Mouse (Mus musculus): ENCODE results near the gene Fam174b. TPM values are rescaled to one million over a fixed set of nuclear protein-coding genes. Genes with fewer than 3 reads are reported as not detected.

Fam174b gene
- polyA plus RNA-seq, 1 experiment from 2014 or later = 5.3 TPM

- Histone ChIP-seq H3K4me1 (replicated peaks) (no peaks in the 10 kb centered on the region), H3K36me3 (no peaks in the 10 kb centered on the region), H3K27ac (no peak overlapping the region), H3K4me2 (no peak overlapping the region), H3K4me3 (replicated peaks) (no peak overlapping the region), H3K9me3 (replicated peaks) (no peaks in the 10 kb centered on the region; the same call in 1 of the 2 replicates), H3K27me3 (no peaks in the 10 kb centered on the region), H3K9ac (no peak overlapping the region)
- DNase-seq (no peak), ATAC-seq (ENCODE audit: low read depth) (no peak)
- WGBS (ENCODE audit: insufficient replicate concordance) = 61% methylated on average over 10 of the region's 10 CpGs
Measured at GRCm38 (mm10) chr7:73730430-73731022, 9.6 kb upstream of the Fam174b start.

DNA sequence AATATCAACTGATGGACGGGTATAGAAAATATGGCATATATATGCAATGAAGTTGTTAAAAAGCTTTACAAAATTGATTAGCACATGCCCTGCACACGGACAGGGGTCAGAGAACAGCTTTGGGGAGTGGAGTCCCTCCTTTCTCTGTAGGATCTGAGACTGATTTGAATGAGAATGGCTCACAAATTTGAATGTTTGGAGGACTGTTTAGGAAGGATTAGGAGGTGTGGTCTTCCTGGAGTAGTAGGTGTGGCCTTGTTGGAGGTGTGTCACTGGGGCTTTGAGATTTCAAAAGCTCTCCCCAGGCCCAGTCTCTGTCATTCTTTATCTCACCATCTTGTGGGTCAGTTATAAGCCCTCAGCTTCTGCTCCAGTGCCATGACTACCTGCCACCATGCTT lies 4.1 kb upstream of the Fam174b start:
- DNase-seq = no peak
- H3K36me3 ChIP-seq = no peaks in the 10 kb centered on the region
- 69% methylated on average over 2 of the region's 2 CpGs for WGBS (ENCODE audit: insufficient replicate concordance)
- peaks cover 29% of the 10 kb centered on the region for H3K27me3 ChIP-seq
- H3K4me3 ChIP-seq (replicated peaks) = no peak overlapping the region
- H3K27ac ChIP-seq = no peak overlapping the region
- peaks cover 12% of the 10 kb centered on the region for H3K4me1 ChIP-seq (replicated peaks)
- no peak overlapping the region for H3K9ac ChIP-seq
- H3K4me2 ChIP-seq = no peak overlapping the region
- no peak for ATAC-seq (ENCODE audit: low read depth)
- no peaks in the 10 kb centered on the region for H3K9me3 ChIP-seq (replicated peaks)

- ATAC-seq (ENCODE audit: low read depth) = no peak
- H3K4me2 ChIP-seq = peak overlapping the region; percentile 70
- no peak for DNase-seq
Measured at GRCm38 (mm10) chr7:73741392-73741791, 1.3 kb downstream of the Fam174b start.

GRCm38 (mm10) chr7:73741841-73742240 lies 1.7 kb downstream of the Fam174b start:
- H3K27me3 ChIP-seq = peaks cover 39% of the 10 kb centered on the region
- H3K9me3 ChIP-seq (replicated peaks) = no peaks in the 10 kb centered on the region
- DNase-seq = no peak
- H3K4me3 ChIP-seq (replicated peaks) = no peak overlapping the region
- H3K4me1 ChIP-seq (replicated peaks) = peaks cover 13% of the 10 kb centered on the region
- 52% methylated on average over 6 of the region's 6 CpGs for WGBS (ENCODE audit: insufficient replicate concordance)
- H3K27ac ChIP-seq = no peak overlapping the region
- ATAC-seq (ENCODE audit: low read depth) = no peak
- peak overlapping the region; percentile 70 for H3K4me2 ChIP-seq
- no peak overlapping the region for H3K9ac ChIP-seq
- no peaks in the 10 kb centered on the region for H3K36me3 ChIP-seq

More at GRCm38 (mm10) chr7:73741392-73741791, 1.3 kb downstream of the Fam174b start:
- Histone ChIP-seq H3K9ac (no peak overlapping the region), H3K36me3 (no peaks in the 10 kb centered on the region), H3K27ac (no peak overlapping the region), H3K9me3 (replicated peaks) (no peaks in the 10 kb centered on the region), H3K4me3 (replicated peaks) (peak overlapping the region; percentile 55; the same call in 1 of the 2 replicates), H3K27me3 (peaks cover 39% of the 10 kb centered on the region), H3K4me1 (replicated peaks) (peaks cover 13% of the 10 kb centered on the region)
- WGBS (ENCODE audit: insufficient replicate concordance) = 33% methylated on average over 5 of the region's 5 CpGs

DNA sequence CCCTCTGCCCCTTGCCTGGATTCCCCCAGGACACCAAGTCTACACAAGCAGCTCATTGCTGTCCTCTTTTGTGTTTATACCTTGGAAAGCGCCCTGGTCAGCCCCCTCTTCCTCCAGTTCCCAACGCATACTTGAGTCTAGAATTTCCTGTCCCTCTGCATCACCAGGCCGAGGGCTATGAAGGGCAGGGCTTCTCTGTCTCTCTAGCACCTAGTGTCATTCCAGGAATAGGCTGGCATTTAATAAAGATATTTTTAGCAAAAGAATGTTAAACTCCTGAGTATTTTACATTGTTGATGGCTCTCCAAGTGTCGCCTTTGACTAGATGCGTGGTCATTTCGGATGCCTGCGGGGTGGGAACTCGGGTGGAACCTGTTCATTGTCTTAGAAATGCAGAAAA lies 3.0 kb downstream of the Fam174b start:
- 68% methylated on average over 8 of the region's 8 CpGs for WGBS (ENCODE audit: insufficient replicate concordance)
- Histone ChIP-seq H3K27ac (no peak overlapping the region), H3K9me3 (replicated peaks) (no peaks in the 10 kb centered on the region), H3K4me1 (replicated peaks) (peaks cover 13% of the 10 kb centered on the region), H3K36me3 (no peaks in the 10 kb centered on the region), H3K4me2 (no peak overlapping the region), H3K9ac (no peak overlapping the region), H3K4me3 (replicated peaks) (no peak overlapping the region), H3K27me3 (peaks cover 39% of the 10 kb centered on the region)
- DNase-seq (no peak), ATAC-seq (ENCODE audit: low read depth) (no peak)

DNA sequence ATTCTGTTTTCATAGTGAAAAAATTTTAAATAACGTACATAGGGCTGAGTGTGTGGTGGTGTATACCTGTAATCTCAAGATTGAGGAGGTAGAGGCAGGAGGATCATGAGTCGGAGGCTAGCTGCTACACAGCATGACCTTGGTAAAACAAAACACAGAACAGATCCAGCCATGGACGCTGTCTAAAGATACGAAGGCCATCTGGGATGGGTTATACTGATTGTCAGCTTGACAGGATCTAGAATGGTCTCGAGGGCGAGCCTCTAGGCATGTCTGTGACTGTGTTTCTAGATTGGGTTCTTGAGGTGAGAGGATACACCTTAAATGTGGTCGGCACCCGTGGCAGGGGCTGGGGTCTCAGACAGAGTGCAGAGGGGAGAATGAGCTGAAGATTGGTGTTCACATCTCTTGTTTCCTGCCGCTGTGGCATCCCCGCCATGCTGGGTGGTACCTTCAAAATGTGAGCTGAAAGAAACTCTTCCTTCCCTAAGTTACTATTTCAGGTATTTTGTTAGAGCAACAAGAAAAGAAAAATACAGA lies 3.8 kb downstream of the Fam174b start:
- H3K9ac ChIP-seq = no peak overlapping the region
- peaks cover 13% of the 10 kb centered on the region for H3K4me1 ChIP-seq (replicated peaks)
- no peak overlapping the region for H3K4me3 ChIP-seq (replicated peaks)
- no peaks in the 10 kb centered on the region for H3K9me3 ChIP-seq (replicated peaks)
- no peak overlapping the region for H3K27ac ChIP-seq
- H3K36me3 ChIP-seq = no peaks in the 10 kb centered on the region
- no peak for ATAC-seq (ENCODE audit: low read depth)
- no peak for DNase-seq
- 66% methylated on average over 10 of the region's 10 CpGs for whole genome bisulfite sequencing (ENCODE audit: insufficient replicate concordance)
- H3K27me3 ChIP-seq = peaks cover 32% of the 10 kb centered on the region
- H3K4me2 ChIP-seq = no peak overlapping the region

DNA sequence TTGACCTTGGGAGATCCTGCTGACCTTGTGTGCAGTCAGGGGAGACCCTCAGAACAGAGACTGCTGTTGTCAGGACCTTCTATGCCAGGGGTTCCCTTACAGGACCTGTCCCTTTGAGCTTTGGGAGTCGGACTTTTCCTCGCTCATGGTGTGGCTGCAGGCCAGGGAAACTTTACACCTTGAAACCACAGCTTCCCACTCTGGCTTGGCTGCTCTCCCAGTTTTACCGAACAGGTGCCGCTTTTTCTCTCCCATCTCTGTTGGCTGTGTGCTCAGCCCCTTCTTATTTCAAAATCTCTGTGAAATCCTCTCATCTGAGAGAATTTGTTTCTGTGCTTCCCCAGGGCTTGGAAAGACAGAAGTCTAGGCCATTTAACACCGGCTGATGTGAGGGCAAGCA lies 5.8 kb downstream of the Fam174b start:
- H3K4me3 ChIP-seq (replicated peaks) = no peak overlapping the region
- H3K27me3 ChIP-seq = peaks cover 12% of the 10 kb centered on the region
- peaks cover 3% of the 10 kb centered on the region; the same call in 1 of the 2 replicates for H3K4me1 ChIP-seq (replicated peaks)
- H3K27ac ChIP-seq = no peak overlapping the region
- H3K4me2 ChIP-seq = no peak overlapping the region
- no peak overlapping the region for H3K9ac ChIP-seq
- DNase-seq (no peak), ATAC-seq (ENCODE audit: low read depth) (no peak)
- 75% methylated on average over 5 of the region's 5 CpGs for WGBS (ENCODE audit: insufficient replicate concordance)
- H3K36me3 ChIP-seq = no peaks in the 10 kb centered on the region
- no peaks in the 10 kb centered on the region for H3K9me3 ChIP-seq (replicated peaks)

- Histone ChIP-seq H3K9me3 (replicated peaks) (no peaks in the 10 kb centered on the region), H3K36me3 (no peaks in the 10 kb centered on the region), H3K4me1 (replicated peaks) (no peaks in the 10 kb centered on the region), H3K4me3 (replicated peaks) (no peak overlapping the region), H3K4me2 (no peak overlapping the region), H3K9ac (no peak overlapping the region), H3K27ac (no peak overlapping the region), H3K27me3 (peaks cover 2% of the 10 kb centered on the region)
- ATAC-seq (ENCODE audit: low read depth) (no peak), DNase-seq (no peak)
- 43% methylated on average over 4 of the region's 4 CpGs for WGBS (ENCODE audit: insufficient replicate concordance)
Measured at GRCm38 (mm10) chr7:73746836-73747235, 6.7 kb downstream of the Fam174b start.

- DNase-seq (no peak), ATAC-seq (ENCODE audit: low read depth) (no peak)
- Histone ChIP-seq H3K9me3 (replicated peaks) (no peaks in the 10 kb centered on the region), H3K4me2 (no peak overlapping the region), H3K4me1 (replicated peaks) (no peaks in the 10 kb centered on the region), H3K36me3 (no peaks in the 10 kb centered on the region), H3K27ac (no peak overlapping the region), H3K27me3 (no peaks in the 10 kb centered on the region), H3K4me3 (replicated peaks) (no peak overlapping the region), H3K9ac (no peak overlapping the region)
- WGBS (ENCODE audit: insufficient replicate concordance) = 56% methylated on average over 3 of the region's 3 CpGs
Measured at GRCm38 (mm10) chr7:73747531-73747930, 7.4 kb downstream of the Fam174b start.

DNA sequence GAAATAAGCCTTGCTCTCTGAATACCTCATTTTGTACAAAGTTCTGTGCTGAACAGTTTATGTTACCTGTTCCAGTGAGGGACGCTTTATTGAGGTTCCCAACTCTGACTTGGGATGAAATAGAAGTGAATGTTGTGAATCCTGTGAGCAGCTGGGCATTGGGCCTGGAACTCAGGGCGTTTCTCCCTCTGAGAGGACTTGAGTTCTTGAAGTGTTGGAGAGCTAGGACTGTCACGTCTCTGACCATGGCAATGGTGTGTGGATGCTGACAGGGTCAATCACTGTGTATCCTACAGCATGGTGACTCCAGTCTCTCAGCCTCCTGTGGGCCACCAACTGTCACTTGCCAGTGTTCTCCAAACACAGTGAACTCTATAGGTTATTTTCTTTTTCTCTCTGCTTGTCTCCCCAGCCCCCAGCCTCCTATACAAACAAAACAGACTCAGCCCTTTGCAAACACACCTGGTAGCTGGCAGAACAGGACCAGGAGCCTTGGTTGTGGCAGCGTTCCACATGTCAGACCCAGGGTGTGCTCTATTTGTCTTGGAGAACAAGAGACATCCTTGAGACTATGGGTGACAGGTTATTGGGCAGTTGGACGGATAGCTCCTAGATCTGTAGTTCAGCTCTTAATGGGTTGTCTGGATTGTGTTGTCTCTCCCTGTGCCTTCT lies 8.5 kb downstream of the Fam174b start:
- Histone ChIP-seq H3K4me2 (no peak overlapping the region), H3K4me1 (replicated peaks) (no peaks in the 10 kb centered on the region), H3K4me3 (replicated peaks) (no peak overlapping the region), H3K27me3 (no peaks in the 10 kb centered on the region), H3K9me3 (replicated peaks) (no peaks in the 10 kb centered on the region), H3K36me3 (no peaks in the 10 kb centered on the region), H3K9ac (no peak overlapping the region), H3K27ac (no peak overlapping the region)
- 58% methylated on average over 5 of the region's 5 CpGs for WGBS (ENCODE audit: insufficient replicate concordance)
- ATAC-seq (ENCODE audit: low read depth) (no peak), DNase-seq (no peak)

DNA sequence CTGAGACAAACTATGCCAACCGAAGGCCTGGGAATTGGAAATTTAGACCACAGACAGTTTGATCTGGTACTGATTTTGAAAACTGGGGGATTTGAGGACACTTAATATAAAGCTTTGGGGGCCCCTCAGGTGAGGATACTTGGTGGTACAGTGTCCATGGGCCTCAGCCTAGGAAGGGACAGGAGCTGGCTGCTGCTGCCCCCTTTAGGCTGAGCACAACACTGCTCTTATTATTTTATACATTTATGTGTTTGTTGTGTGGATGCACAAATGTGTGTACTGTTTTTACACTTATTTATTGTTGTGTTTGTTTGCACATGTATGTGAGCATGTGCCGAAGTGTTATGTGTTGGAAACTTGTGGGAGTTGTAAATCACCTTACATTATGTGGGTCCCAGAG lies 9.2 kb downstream of the Fam174b start:
- Histone ChIP-seq H3K4me3 (replicated peaks) (no peak overlapping the region), H3K9ac (no peak overlapping the region), H3K4me1 (replicated peaks) (no peaks in the 10 kb centered on the region), H3K27me3 (no peaks in the 10 kb centered on the region), H3K4me2 (no peak overlapping the region), H3K27ac (no peak overlapping the region), H3K9me3 (replicated peaks) (no peaks in the 10 kb centered on the region), H3K36me3 (no peaks in the 10 kb centered on the region)
- DNase-seq (no peak), ATAC-seq (ENCODE audit: low read depth) (no peak)
- 74% methylated on average over 2 of the region's 2 CpGs for WGBS (ENCODE audit: insufficient replicate concordance)

DNA sequence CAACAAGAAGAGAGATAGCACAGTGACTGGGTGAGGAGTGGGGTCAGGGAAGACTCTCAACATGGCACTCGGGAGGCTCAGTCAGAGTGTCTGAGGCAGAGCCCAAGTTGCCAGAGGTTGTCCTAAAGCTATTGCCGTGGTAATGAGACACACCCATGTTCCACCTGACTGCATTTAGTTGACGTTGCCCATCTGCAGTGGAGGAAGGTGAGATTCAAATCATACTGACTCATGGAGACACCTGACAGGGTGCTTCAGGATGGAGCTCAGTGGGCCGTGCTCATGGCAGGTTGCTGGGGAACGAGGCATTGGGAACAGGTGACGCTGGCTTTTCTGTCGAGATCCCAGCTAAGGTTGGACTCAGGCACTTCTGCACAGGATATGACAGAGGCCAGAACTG lies 9.9 kb downstream of the Fam174b start:
- Histone ChIP-seq H3K27me3 (no peaks in the 10 kb centered on the region), H3K27ac (no peak overlapping the region), H3K4me1 (replicated peaks) (no peaks in the 10 kb centered on the region), H3K9me3 (replicated peaks) (no peaks in the 10 kb centered on the region), H3K36me3 (no peaks in the 10 kb centered on the region), H3K4me2 (no peak overlapping the region), H3K9ac (no peak overlapping the region), H3K4me3 (replicated peaks) (no peak overlapping the region)
- 69% methylated on average over 7 of the region's 7 CpGs for whole genome bisulfite sequencing (ENCODE audit: insufficient replicate concordance)
- DNase-seq (no peak), ATAC-seq (ENCODE audit: low read depth) (no peak)
